Mouse (Mus musculus) layer of hippocampus, adult 18-20 months (tissue): ENCODE data around the gene Taf1c. TPM values are rescaled to one million over a fixed set of nuclear protein-coding genes. Genes with fewer than 3 reads are reported as not detected.

Source experiments
- DNase-seq, 2 experiments: peaks; one replicate each; pipeline ENCODE4 v3.0.0; 2022; ENCODE audit warnings: low spot score in 2 of 2
- total RNA-seq, 2 experiments: library from RNA; stranded (reverse); gene quantifications; 2 replicates each; pipeline ENCODE4 v1.2.3; 2021

Gene Taf1c
- total RNA-seq, 2 experiments from 2014 or later, result 11.3 TPM

DNA sequence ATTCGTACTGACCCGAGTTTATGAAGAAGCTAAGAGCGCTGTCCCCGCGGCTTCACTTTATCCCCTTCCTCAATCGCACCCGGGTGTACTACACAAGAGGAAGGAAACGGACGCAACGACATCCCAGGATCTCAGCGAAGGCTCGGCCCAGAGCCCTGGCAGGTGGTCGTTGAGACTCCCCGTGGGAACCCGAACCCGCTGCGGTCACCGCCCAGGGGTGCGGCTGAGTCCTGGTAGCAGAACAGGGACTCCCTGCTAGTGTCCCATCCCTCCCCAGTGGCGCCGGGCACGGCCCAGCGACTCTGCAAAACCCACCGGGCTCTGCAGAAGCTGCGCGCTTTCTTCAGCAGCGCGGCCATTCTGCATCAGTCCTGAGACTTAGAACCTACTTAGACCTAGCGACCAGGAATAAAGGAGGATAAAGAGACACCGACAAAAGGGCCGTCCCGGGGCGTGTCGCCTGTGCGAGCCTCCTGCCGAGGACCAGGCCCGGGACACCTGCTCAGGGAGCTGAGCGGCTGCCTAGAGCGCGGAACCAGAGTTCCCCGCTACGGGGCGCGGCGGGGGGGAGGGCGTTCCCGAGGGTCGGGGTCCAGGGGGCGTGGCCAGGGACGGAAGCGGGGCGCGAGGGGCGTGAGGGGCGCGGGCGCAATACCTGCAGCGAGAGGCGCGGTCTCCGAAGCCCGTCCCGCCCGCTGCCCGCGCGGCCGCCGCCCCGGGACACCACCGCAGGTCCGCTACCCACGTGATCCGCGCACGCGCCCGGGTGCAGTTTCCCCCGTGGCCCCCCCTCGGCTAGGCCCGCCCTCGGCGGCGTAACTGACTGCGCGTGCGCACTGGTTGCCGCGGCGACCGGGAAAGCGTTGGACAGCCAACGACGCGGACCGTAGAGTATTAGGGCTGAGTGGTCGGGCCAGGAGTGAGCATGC lies 30.3 kb downstream of the Taf1c start, which contains the start of the genes Hsdl1 and Dnaaf1:
Gene Hsdl1, minus strand, starts transcription at position 747 of the 929 bp plus-strand sequence.
Gene Dnaaf1, plus strand, starts transcription at position 799 of the 929 bp plus-strand sequence.
- DNase-seq, result peak; percentile 92 to 96

DNA sequence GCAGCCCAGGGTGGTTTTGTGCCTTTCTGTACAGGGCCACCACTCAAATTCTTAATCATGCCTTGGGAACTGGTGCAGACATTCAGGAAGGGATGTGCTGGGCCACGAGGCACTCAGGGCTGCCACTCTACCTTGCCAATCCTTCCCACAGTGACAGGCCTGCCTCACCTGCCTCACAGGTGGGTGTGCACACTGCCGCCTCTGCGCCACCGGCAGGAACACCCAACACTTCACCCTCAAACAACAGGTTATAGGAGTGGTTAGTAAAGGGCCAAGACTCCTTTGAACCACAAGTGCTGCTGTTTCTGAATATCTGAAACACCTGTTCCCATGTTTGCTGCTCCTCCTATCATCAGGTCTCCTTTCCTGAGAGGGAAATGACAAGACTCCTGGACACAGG lies 32.6 kb downstream of the Taf1c start:
- DNase-seq, result no peak

DNA sequence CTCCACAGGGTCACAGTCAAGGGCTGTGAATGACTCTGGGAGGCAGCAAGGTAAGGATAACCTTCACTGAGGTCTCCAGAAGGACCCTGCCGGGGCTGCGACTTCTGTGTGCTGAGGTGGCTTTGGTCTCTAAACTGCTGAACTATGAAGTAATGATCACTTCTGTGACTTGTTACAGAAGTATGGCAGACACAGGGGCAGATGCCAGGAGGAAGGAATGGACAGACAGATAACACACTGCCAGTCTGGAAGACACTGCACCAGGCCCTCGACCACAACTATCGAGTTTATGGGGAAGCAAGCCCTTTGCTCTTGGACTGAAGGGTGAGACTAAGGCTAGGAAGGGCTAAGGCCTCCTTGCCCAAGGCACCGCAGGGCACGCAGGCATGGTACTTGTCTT lies 33.9 kb downstream of the Taf1c start:
- DNase-seq, result no peak

DNA sequence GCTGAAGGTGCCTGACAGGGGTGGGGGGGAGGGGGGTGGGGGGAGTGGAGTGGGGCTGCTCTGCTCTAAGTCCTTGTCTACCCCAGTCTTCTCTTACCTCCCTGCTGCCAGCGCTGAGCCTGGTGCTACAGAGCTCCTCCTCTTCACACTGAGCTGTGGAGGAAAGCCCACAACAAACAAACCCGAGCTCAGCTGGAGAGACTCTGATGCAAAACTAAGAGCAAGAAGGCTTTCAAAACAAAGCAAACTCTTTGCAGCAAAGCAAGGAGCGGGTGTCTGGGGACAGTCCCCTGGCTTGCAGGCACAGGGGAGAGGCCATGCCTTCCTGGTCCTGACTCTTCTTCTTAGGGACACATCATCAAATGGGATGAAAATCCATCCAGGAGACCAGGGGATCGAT lies 35.1 kb downstream of the Taf1c start:
- DNase-seq, result no peak

DNA sequence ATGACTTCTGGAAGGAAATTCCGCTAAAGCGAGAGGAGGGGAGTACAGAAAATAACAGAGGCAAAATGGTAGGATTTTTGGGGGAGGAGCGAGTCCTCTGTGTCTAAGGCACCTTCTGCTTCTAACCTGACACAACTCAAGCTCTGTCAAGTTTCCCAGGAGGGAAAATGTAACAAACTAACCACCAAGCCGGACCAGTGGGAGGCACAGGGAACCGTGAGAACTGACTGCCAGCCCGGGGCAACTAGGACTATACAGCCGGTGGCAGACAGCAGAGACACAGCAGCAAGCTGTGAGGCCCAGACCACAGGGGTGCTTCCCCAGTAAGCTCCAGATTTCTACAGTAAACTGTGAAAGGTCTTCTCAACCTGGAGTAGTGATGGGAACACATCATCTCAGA lies 36.1 kb downstream of the Taf1c start:
- no peak for DNase-seq

DNA sequence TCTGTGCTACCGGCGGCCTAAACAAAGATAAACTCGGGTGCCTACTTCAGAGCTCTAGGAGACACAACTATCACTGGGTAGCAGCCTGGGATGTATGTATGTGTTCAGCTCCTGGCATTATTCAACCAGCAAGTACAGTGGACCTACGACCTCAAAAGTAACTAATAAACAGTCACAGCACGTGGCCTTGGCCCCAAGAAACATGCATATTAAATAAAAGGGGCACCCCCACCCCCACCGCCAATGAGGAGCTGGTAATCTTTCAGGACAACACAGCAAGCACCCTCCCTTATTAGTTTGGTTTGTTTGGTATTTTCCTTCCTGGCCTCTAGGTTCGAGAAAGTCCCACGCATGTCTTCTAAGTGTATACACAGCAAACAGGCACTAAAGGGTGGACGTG lies 36.8 kb downstream of the Taf1c start:
- no peak for DNase-seq

DNA sequence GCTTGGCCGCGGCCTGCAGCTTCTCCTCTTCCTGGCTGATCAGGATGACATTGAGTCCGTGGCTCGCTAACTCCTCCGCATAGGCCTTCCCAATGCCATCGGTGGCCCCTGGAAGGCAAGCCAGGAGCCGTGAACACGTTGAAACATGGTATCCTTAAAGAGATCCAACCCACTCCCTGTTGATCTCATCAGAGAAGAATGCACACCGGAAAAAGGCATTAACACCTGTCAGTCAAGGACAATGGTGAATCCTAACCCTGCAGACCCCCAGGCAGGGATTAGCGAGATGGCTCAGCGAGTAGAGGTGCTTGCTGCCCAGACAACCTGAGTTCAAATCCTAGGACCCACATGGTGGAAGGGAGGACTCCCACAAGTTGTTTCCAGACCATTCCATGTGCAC lies 38.7 kb downstream of the Taf1c start:
- DNase-seq, result no peak

DNA sequence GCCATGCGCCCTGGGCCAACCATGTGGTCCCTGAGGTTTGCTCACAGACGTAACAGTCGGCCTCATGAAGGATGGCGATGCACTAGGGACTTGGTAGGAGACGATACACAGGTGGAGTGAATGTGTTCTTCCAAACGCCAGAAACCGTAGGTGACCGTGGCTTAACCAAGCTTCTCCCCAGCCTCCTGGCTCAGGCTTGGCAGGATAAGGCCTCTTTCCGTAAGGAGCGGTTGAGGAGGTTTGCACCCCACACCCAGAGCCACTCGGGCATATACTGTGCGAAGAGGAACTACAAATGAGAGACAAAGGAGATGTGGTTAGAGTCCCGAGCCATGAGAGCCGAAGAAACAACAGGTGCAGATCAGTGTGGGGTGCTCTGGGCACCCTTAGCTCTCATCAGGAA lies 41.2 kb downstream of the Taf1c start:
- DNase-seq, result no peak

DNA sequence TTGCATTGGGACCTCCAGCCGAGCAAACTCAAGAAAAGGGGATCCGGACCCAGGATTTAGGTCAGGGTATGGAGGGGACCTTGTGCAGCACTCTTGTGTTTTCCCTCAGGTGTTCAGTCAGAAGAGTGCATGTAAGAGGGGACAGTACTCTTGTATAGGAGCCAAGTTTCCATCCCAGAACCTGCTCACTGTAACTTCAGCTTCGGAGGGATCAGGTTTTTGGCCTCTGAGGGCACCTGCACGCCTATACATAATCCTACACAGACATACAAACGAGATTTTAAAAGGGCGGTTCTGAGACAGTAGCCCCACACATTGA lies 45.7 kb downstream of the Taf1c start:
- DNase-seq, result no peak

DNA sequence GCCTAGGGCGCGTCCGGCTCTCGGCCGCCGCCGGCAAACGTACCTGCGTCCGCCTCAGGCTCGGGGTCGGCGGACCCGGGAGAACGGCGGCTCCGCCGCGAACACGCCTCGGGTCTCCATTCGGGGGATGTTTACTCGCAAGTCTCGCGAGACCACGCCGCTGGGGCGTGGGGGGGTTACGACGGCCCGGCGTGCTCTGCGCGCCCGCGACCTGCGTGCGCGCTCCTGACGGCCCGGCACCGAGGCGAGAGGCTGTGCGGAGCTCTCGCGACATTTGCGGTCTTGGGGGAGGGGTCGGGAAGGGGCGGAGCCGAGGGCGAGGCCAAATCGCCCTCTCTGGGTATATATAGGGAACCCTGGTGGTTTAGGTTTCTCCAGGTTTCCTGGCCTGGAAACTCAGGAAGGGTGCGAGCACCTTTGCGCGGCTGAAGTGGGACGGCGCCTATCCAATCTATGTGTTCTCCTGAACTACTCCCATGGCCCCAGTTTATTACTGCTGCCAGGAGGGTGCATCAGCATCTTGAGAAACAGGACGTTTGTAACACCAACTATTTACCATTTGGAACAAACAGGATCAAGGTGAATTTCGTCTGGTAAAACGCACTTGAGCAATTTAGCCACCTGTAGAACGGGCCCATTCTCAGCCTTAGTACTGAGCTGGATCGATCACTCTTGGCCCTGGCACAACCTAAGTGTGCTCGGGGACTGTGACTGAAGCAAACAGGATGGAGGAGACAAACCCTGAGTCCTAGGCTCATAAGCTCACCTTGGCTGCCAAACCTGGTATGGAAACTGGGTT lies 46.2 kb downstream of the Taf1c start, which contains the start of gene Mbtps1:
Gene Mbtps1, minus strand, starts transcription at position 133 of the 799 bp plus-strand sequence.
- peak; percentile 98 for DNase-seq

DNA sequence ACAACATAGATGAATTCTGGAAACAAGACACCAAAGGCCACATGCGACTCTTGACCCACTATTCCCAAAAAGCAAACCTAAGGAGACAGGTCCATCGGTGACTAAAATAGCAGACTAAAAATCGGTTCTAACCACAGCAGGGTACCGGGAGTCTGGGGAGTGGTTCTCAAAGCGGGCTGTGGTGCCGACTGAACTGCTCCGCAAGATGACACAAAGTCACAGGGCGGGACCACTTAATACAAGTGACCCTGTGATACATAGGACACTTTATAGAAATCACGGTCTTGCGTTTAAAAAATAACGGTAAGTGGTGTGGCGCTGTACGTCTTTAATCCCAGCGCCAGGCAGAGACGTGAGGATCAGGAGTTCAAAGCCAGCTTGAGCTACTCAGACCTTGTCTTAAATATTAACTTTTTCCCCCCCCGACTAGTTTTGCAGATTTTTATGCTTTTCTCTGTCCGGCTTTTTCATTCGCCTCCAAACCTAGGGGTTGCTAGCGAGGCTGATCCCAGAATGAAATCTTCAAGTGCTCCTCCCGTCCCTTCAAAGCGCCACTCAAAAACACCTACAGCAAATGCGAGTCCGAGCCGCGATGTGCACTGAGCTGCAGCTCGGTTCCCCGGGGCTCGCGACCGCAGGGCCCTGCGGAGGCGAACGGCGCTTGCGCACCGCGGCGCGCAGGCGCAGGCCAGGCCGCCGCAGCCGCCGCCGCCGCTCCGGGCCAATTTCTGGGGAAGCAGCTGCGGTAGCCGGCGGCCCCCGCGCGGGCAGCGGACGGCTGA lies 47.0 kb downstream of the Taf1c start:
- no peak for DNase-seq

DNA sequence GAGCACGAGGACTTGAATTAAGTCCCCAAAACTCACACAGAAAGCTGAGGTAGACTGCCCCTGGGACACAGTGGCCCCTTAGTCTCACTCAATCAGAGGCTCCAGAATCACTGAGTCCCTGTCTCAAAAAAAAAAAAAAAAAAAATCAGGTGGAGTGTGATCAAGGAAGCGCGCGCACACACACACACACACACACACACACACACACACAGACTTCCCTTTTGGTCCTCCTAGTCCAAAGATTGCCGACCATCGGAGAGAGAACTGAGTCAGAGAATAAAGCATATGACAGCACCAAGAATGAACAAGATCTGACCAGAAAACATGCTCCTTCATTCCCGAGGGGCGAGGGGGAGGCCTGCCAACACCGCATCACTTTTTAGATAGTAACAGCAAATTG lies 47.9 kb downstream of the Taf1c start:
- DNase-seq, result no peak

DNA sequence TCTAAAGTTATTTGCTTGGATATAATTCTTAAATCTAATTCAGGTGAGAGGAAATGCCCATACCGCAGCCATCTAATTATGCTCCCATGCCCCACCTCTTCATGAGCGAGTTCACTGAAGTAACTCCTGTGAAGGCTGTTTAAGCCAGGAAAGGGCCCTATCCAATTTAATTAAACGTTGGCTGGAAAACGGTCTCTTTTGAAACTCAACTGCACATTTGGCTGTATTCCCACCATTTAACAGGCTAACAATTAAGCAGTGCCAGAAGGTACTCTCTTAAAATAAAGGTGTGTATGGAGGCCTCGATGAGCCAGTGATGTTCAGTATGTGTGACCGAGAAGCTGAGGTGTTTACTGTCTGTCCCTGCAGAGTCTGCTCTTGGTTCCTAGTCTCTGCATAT lies 49.2 kb downstream of the Taf1c start:
- DNase-seq, result peak in 1 of 2 experiments; percentile 25

DNA sequence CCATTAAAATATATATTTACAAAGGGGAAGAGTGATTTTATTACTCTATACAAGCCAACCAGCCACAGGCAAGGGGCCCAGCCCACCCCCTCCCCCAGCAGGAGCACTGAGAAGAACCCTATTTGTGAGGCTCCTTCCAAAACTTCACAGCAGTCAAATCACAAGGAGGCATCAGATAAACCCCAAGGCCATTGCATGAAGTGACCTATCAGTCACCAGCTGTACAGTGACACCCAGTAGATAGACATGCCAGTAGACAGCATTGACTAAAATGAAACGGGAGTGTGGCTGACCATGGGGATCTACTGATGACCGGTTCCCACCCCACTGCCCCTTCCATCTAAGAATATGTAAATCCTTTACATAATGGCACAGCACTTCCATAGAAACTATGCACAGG lies 52.1 kb downstream of the Taf1c start:
- no peak for DNase-seq

DNA sequence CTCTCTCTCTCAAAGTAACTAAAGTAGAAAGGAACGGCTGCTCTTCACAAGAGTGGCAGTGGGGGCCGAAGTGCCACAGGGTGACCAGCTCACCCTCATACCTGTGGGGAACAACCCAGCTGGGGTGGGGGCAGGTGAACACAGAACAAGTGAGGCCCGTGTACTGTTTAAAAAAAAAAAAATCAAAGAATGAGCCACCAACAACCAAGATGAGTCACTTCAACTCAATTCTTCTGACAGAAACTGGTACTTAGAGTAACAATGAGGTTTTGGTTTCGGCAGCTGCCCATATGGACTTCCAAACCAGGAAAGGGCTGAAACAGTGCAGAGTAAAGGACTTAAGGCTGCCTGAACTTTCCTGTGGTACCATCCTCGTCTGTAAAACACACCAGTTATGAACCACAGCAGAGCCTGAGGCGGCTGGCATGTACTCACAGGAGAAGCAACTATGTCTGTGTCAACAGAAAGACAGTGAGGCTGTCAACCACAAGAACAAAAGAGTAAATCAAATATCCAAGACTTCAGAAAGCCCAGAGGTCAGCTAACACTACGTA lies 56.4 kb downstream of the Taf1c start:
- no peak for DNase-seq

Other genes starting within 250 kb of the Taf1c start
- 10 to 100 TPM; 28.2 to 28.7 TPM for gene Mlycd, start 210.3 kb downstream of the Taf1c start, total RNA-seq
- gene Osgin1, start 171.1 kb downstream of the Taf1c start, total RNA-seq, result under 1 TPM; 0.58 to 0.67 TPM
- gene Necab2, start 158.5 kb downstream of the Taf1c start, total RNA-seq, result 100 to 1,000 TPM; 124 to 125 TPM
- gene Slc38a8, start 103.5 kb downstream of the Taf1c start, total RNA-seq, result under 1 TPM; 0.17 to 0.20 TPM
- 10 to 100 TPM; 68.3 to 74.0 TPM for gene Mbtps1, start 46.5 kb downstream of the Taf1c start, total RNA-seq
- 10 to 100 TPM; 49.3 to 54.0 TPM for gene Hsdl1, start 30.0 kb downstream of the Taf1c start, total RNA-seq
- gene Dnaaf1, start 30.0 kb downstream of the Taf1c start, total RNA-seq, result under 1 TPM; 0.25 to 0.32 TPM
- gene Adad2, start 7.5 kb upstream of the Taf1c start, total RNA-seq, result under 1 TPM; 0.18 to 0.42 TPM
- gene Kcng4, start 30.5 kb upstream of the Taf1c start, total RNA-seq, result 1 to 10 TPM; 3.1 to 3.2 TPM
- gene Wfdc1, start 61.1 kb upstream of the Taf1c start, total RNA-seq, result 1 to 10 TPM; 6.8 to 7.7 TPM
- 1 to 10 TPM; 1.6 to 2.2 TPM for gene Atp2c2, start 94.8 kb upstream of the Taf1c start, total RNA-seq
- gene Tldc1, start 173.2 kb upstream of the Taf1c start, total RNA-seq, result 10 to 100 TPM; 13.8 to 15.1 TPM
- 100 to 1,000 TPM; 151 to 155 TPM for gene Cotl1, start 235.3 kb upstream of the Taf1c start, total RNA-seq